Mouse (Mus musculus) myocyte (in vitro differentiated cells): ENCODE measurements at regions not wholly inside any gene's neighbourhood (a gene's known extent, or its start where the extent isn't known, plus 50 kb on each side); places are given as distances from the start of the nearest gene placed in this dataset.

Experiments used
- E2F4 ChIP-seq: IDR thresholded peaks from one replicate; pipeline ENCODE4 v1.6.1; 2011; ENCODE audit warnings: mild to moderate bottlenecking, control low read depth, moderate library complexity; ENCODE audit not compliant: insufficient read depth
- MAX ChIP-seq: IDR thresholded peaks from one replicate; pipeline ENCODE4 v1.6.1; 2011; ENCODE audit warnings: low read depth, mild to moderate bottlenecking, control low read depth
- MYOG ChIP-seq, 3 experiments: IDR thresholded peaks; one replicate each; pipeline ENCODE4 v1.6.1; 2011; ENCODE audit warnings: control low read depth in 2 of 3, low read depth in 2 of 3, mild to moderate bottlenecking in 2 of 3; ENCODE audit not compliant: insufficient read length in 2 of 3, control insufficient read depth in 1 of 3, insufficient read depth in 1 of 3
- POLR2A ChIP-seq: IDR thresholded peaks from one replicate; pipeline ENCODE4 v1.6.1; 2011; ENCODE audit warnings: low read depth, mild to moderate bottlenecking, control low read depth, moderate library complexity; ENCODE audit not compliant: insufficient read length
- POLR2AphosphoS2 ChIP-seq: IDR thresholded peaks from one replicate; pipeline ENCODE4 v1.6.1; 2011; ENCODE audit warnings: low read depth, control low read depth; ENCODE audit not compliant: insufficient read length
- REST ChIP-seq: IDR thresholded peaks from one replicate; pipeline ENCODE4 v1.6.1; 2011; ENCODE audit warnings: mild to moderate bottlenecking, control low read depth, moderate library complexity; ENCODE audit not compliant: insufficient read depth, insufficient read length
- TCF3 ChIP-seq: IDR thresholded peaks from one replicate; pipeline ENCODE4 v1.6.1; 2011; ENCODE audit warnings: low read depth, control low read depth; ENCODE audit not compliant: insufficient read length
- USF1 ChIP-seq: IDR thresholded peaks from one replicate; pipeline ENCODE4 v1.6.1; 2011; ENCODE audit warnings: low read depth, mild to moderate bottlenecking, control low read depth, moderate library complexity

- TF ChIP-seq MAX = no peak
- TF ChIP-seq POLR2AphosphoS2 = no peak
- no peak for TF ChIP-seq TCF3
- TF ChIP-seq POLR2A = no peak
- no peak for TF ChIP-seq REST
- no peak for TF ChIP-seq USF1
- no peak for TF ChIP-seq MYOG (IDR thresholded peaks at IDR 0.05; ENCODE audit: control insufficient read depth in 1 of 3, insufficient read depth in 1 of 3, insufficient read length in 2 of 3, low read depth in 2 of 3)
- no peak for TF ChIP-seq E2F4
These were observed 78.2 kb upstream of the Fam174b start for GRCm38 (mm10) chr7:73661901-73662300.
